In the genomic region with DNA sequence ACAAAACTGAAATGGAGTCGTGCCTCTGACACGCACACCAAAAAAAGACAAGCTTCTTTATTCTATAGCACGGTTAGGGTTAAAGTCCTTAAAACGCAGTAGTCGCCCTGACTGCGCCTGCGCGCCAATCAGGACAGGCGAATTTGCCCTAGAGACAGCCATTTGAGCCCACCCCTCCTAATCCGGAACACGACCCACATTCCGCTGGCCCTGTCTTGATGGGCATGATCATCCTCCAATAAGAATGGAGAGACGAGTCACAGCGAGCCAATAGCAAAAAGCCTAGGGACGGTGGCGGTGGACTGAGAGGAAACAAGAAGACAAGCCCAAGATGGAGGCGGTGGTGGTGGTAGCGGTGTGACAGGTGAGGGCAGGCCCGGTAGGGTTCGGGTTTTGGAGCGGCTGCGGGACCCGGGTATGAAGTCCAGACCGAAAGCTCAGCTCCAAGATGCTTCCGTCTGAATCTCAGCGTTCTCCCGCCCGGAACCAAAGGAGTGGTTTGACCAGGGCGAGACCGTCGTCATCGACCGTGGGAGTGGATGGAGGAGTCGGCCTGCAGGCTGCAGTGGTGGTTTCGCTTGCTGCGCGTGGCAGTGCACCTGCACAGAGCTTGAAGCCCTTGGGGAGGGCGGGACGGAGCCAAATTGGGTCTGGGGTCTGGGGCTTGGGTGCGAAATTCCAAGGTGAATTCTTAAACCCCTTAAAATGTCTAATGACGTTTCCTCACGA, we compare ENCODE assay signal across 8 mouse cellular contexts. TPM values are rescaled to one million over a fixed set of nuclear protein-coding genes. Genes with fewer than 3 reads are reported as not detected.
DNase-seq lines count a peak whose midpoint lies in the region; ATAC-seq and TF ChIP-seq lines count a peak whose summit lies in the region.

No protein-coding gene starts in this region.

- no peaks in the 10 kb centered on the region for H3K27me3 ChIP-seq in E14TG2a.4 (ENCODE audit: insufficient read depth, low read length)
- H3K27me3 ChIP-seq in forebrain, embryonic 12.5 days = no peaks in the 10 kb centered on the region
- H3K27me3 ChIP-seq in heart, postnatal 0 days (ENCODE audit: control insufficient read depth, insufficient read depth, low read length) = no peaks in the 10 kb centered on the region
- H3K27me3 ChIP-seq in liver, embryonic 16.5 days (ENCODE audit: control insufficient read depth, insufficient read depth, low read depth, low read length) = no peaks in the 10 kb centered on the region
- H3K27me3 ChIP-seq in neural tube, embryonic 13.5 days = no peaks in the 10 kb centered on the region
- H3K27me3 ChIP-seq in testis, adult 2 months (ENCODE audit: control insufficient read depth, insufficient read depth, low read length) = no peaks in the 10 kb centered on the region

- peak; percentile 99 for ATAC-seq in forebrain, embryonic 12.5 days (ENCODE audit: low FRiP score)
- peak; percentile 99 for ATAC-seq in heart, postnatal 0 days (ENCODE audit: insufficient read depth, low read depth)
- ATAC-seq in liver, embryonic 16.5 days (ENCODE audit: low read depth) = peak; percentile 99
- ATAC-seq in neural tube, embryonic 13.5 days (ENCODE audit: low read depth) = peak; percentile 98

- H3K4me2 ChIP-seq in forebrain, embryonic 12.5 days = peak overlapping the region; percentile 58
- H3K4me2 ChIP-seq in heart, postnatal 0 days (ENCODE audit: low read depth, low read length) = peak overlapping the region; percentile 59
- H3K4me2 ChIP-seq in liver, embryonic 16.5 days (ENCODE audit: low read depth, low read length) = peak overlapping the region; percentile 66
- H3K4me2 ChIP-seq in neural tube, embryonic 13.5 days = peak overlapping the region; percentile 73

- H3K4me1 ChIP-seq in E14TG2a.4 (replicated peaks; ENCODE audit: low read depth, low read length) = peaks cover 22% of the 10 kb centered on the region
- peaks cover 3% of the 10 kb centered on the region; the same call in 1 of the 2 replicates for H3K4me1 ChIP-seq in forebrain, embryonic 12.5 days
- H3K4me1 ChIP-seq in heart, postnatal 0 days (ENCODE audit: control insufficient read depth, insufficient read depth) = 0 out of 2 replicates have a peak, but pooled peaks cover 4% of the 10 kb centered on the region
- no peaks in the 10 kb centered on the region for H3K4me1 ChIP-seq in liver, embryonic 16.5 days (ENCODE audit: control insufficient read depth, low read depth, low read length)
- peaks cover 13% of the 10 kb centered on the region for H3K4me1 ChIP-seq in neural tube, embryonic 13.5 days (replicated peaks)
- no peaks in the 10 kb centered on the region; the same call in 1 of the 2 replicates for H3K4me1 ChIP-seq in testis, adult 2 months (ENCODE audit: control insufficient read depth, insufficient read depth, low read length)

- TF ChIP-seq EP300 in heart, postnatal 0 days (IDR thresholded peaks at IDR 0.05; ENCODE audit: low read depth) = 0 out of 2 replicates have a peak, but pooled peaks have one; percentile 26

- peak overlapping the region; percentile 92 for H3K4me3 ChIP-seq in E14TG2a.4 (replicated peaks; ENCODE audit: low read length)
- H3K4me3 ChIP-seq in forebrain, embryonic 12.5 days (replicated peaks) = peak overlapping the region; percentile 62
- peak overlapping the region; percentile 62 for H3K4me3 ChIP-seq in heart, postnatal 0 days (ENCODE audit: low read depth, low read length)
- H3K4me3 ChIP-seq in liver, embryonic 16.5 days (ENCODE audit: low read depth, low read length) = peak overlapping the region; percentile 71
- peak overlapping the region; percentile 62 for H3K4me3 ChIP-seq in neural tube, embryonic 13.5 days
- H3K4me3 ChIP-seq in testis, adult 2 months (ENCODE audit: control insufficient read depth, low read depth, low read length) = peak overlapping the region; percentile 94

- H3K9me3 ChIP-seq in E14TG2a.4 (ENCODE audit: low read length) = no peaks in the 10 kb centered on the region
- H3K9me3 ChIP-seq in forebrain, embryonic 12.5 days = no peaks in the 10 kb centered on the region
- no peaks in the 10 kb centered on the region for H3K9me3 ChIP-seq in heart, postnatal 0 days (replicated peaks; ENCODE audit: control insufficient read depth, low read length)
- no peaks in the 10 kb centered on the region for H3K9me3 ChIP-seq in liver, embryonic 16.5 days (replicated peaks; ENCODE audit: control insufficient read depth, low read length)
- no peaks in the 10 kb centered on the region for H3K9me3 ChIP-seq in neural tube, embryonic 13.5 days

- H3K36me3 ChIP-seq in E14TG2a.4 (ENCODE audit: insufficient read depth, low read length) = peaks cover 34% of the 10 kb centered on the region
- H3K36me3 ChIP-seq in forebrain, embryonic 12.5 days (replicated peaks) = peaks cover 23% of the 10 kb centered on the region
- peaks cover 8% of the 10 kb centered on the region for H3K36me3 ChIP-seq in heart, postnatal 0 days (replicated peaks; ENCODE audit: control insufficient read depth, insufficient read depth, low read length)
- peaks cover 6% of the 10 kb centered on the region for H3K36me3 ChIP-seq in liver, embryonic 16.5 days (ENCODE audit: control insufficient read depth, insufficient read depth)
- peaks cover 28% of the 10 kb centered on the region for H3K36me3 ChIP-seq in neural tube, embryonic 13.5 days
- H3K36me3 ChIP-seq in testis, adult 2 months (ENCODE audit: control insufficient read depth, insufficient read depth, low read length) = no peaks in the 10 kb centered on the region

- H3K27ac ChIP-seq in forebrain, embryonic 12.5 days = peak overlapping the region; percentile 46; the same call in 1 of the 2 replicates
- peak overlapping the region; percentile 64 for H3K27ac ChIP-seq in heart, postnatal 0 days (ENCODE audit: low read depth)
- no peak overlapping the region for H3K27ac ChIP-seq in liver, embryonic 16.5 days (ENCODE audit: low read length)
- H3K27ac ChIP-seq in neural tube, embryonic 13.5 days (replicated peaks) = peak overlapping the region; percentile 81
- peak overlapping the region; percentile 59 for H3K27ac ChIP-seq in testis, adult 2 months (ENCODE audit: control insufficient read depth, insufficient read depth, low read depth, low read length)

- 18% methylated on average over 42 of the region's 42 CpGs for WGBS in forebrain, embryonic 12.5 days
- WGBS in heart, postnatal 0 days = 12% methylated on average over 42 of the region's 42 CpGs
- 21% methylated on average over 42 of the region's 42 CpGs for WGBS in liver, embryonic 16.5 days (ENCODE audit: insufficient replicate concordance)
- 17% methylated on average over 42 of the region's 42 CpGs for WGBS in neural tube, embryonic 13.5 days

- H3K9ac ChIP-seq in forebrain, embryonic 12.5 days = peak overlapping the region; percentile 65
- H3K9ac ChIP-seq in heart, postnatal 0 days (replicated peaks; ENCODE audit: low read depth, low read length) = peak overlapping the region; percentile 56
- H3K9ac ChIP-seq in liver, embryonic 16.5 days (ENCODE audit: low read depth, low read length) = peak overlapping the region; percentile 62
- peak overlapping the region; percentile 84 for H3K9ac ChIP-seq in neural tube, embryonic 13.5 days

- DNase-seq in c-Kit-positive CD71-positive TER-119-positive erythroid progenitor cells, embryonic 14.5 days (ENCODE audit: low spot score) = peak; percentile 90
- DNase-seq in heart, postnatal 0 days (ENCODE audit: low spot score) = peak; percentile 85
- DNase-seq in kidney, postnatal 4 days = peak; percentile 85 to 93

- TF ChIP-seq CTCF in E14TG2a.4 (conservative IDR thresholded peaks at IDR 0.05; ENCODE audit: low read length) = no peak
- TF ChIP-seq CTCF in heart, postnatal 0 days (IDR thresholded peaks at IDR 0.05; ENCODE audit: low read depth) = no peak
- TF ChIP-seq CTCF in testis, adult 2 months (IDR thresholded peaks at IDR 0.05; ENCODE audit: control insufficient read depth, insufficient read depth, insufficient replicate concordance, low read depth, low read length) = no peak

- peak; percentile 65 for TF ChIP-seq POLR2A in testis, adult 2 months (IDR thresholded peaks at IDR 0.05; ENCODE audit: control insufficient read depth, low read depth, low read length)

RNA-seq across cellular contexts. Expression of gene Timp1, which starts 21.5 kb away (rescaled TPM):
- 3.3 and 4.2 TPM in 2 replicates for polyA plus RNA-seq in forebrain, embryonic 12.5 days (2016; fragmentation: Nextera tagmentation; extraction: Ambion mirVana)
- total RNA-seq in heart, postnatal 0 days (2014; rRNA removed; ENCODE audit: low replicate concordance) = 25.3 and 36.8 TPM in 2 replicates
- polyA plus RNA-seq in heart, postnatal 0 days (2015; fragmentation: Nextera tagmentation; extraction: Ambion mirVana) = 29.9 and 30.8 TPM in 2 replicates
- 1.7 and 2.4 TPM in 2 replicates for polyA plus RNA-seq in liver, embryonic 16.5 days (2015; fragmentation: Nextera tagmentation; extraction: Ambion mirVana)
- 5.0 and 5.3 TPM in 2 replicates for polyA plus RNA-seq in neural tube, embryonic 13.5 days (2015; fragmentation: Nextera tagmentation; extraction: Ambion mirVana)
- polyA plus RNA-seq in testis, adult 2 months (2012; rRNA removed) = 2.4 and 3.4 TPM in 2 replicates

RNA-seq across cellular contexts. Expression of gene Araf, which starts 50.8 kb away (rescaled TPM):
- 132 and 133 TPM in 2 replicates for polyA plus RNA-seq in forebrain, embryonic 12.5 days (2016; fragmentation: Nextera tagmentation; extraction: Ambion mirVana)
- total RNA-seq in heart, postnatal 0 days (2014; rRNA removed; ENCODE audit: low replicate concordance) = 147 and 163 TPM in 2 replicates
- polyA plus RNA-seq in heart, postnatal 0 days (2015; fragmentation: Nextera tagmentation; extraction: Ambion mirVana) = 88.7 and 89.5 TPM in 2 replicates
- polyA plus RNA-seq in liver, embryonic 16.5 days (2015; fragmentation: Nextera tagmentation; extraction: Ambion mirVana) = 40.7 and 42.1 TPM in 2 replicates
- 268 and 277 TPM in 2 replicates for polyA plus RNA-seq in neural tube, embryonic 13.5 days (2015; fragmentation: Nextera tagmentation; extraction: Ambion mirVana)
- polyA plus RNA-seq in testis, adult 2 months (2012; rRNA removed) = 25.5 and 29.4 TPM in 2 replicates
